Mouse (Mus musculus): ENCODE measurements around the gene Smtn.

- no peak for TF ChIP-seq CTCF (conservative IDR thresholded peaks at IDR 0.05; ENCODE audit: low read length)
- TF ChIP-seq NANOG (IDR thresholded peaks at IDR 0.05; ENCODE audit: borderline replicate concordance, low read length): no peak
These were observed 14.6 kb upstream of the Smtn start for GRCm38 (mm10) chr11:3554976-3555375.

All from E14TG2a.4 (cell line).